Mouse (Mus musculus) left cerebral cortex, postnatal 4 days (tissue): Measurements from ENCODE around the gene Sh3bgrl3. TPM values are rescaled to one million over a fixed set of nuclear protein-coding genes. Genes with fewer than 3 reads are reported as not detected.

ENCODE experiments used
- DNase-seq: peaks from one replicate; pipeline ENCODE4 v3.0.0-alpha.2; 2022
- intact Hi-C: fragments of 180-260 bp; cut with DNase I; formaldehyde crosslinking; loops from one replicate; pipeline ENCODE4 v1.15.1; 2025
- total RNA-seq, 2 experiments: library from RNA; stranded (reverse); gene quantifications; 2 replicates each; pipeline ENCODE4 v1.2.3; 2021

Gene Sh3bgrl3
- total RNA-seq, 2 experiments from 2014 or later, result 214 to 231 TPM

GRCm38 (mm10) chr4:134082460-134082859, 46.1 kb downstream of the Sh3bgrl3 start:
- DNase-seq, result no peak
- intact Hi-C loops, result no loop called here

- peak; percentile 47 for DNase-seq
Measured at GRCm38 (mm10) chr4:134081730-134082386, 46.7 kb downstream of the Sh3bgrl3 start.

GRCm38 (mm10) chr4:134080674-134081073, 47.9 kb downstream of the Sh3bgrl3 start:
- intact Hi-C loops, result no loop called here
- no peak for DNase-seq

More at GRCm38 (mm10) chr4:134081730-134082386, 46.7 kb downstream of the Sh3bgrl3 start:
- intact Hi-C loops, result no loop called here

- intact Hi-C loops, result no loop called here
- peak; percentile 60 for DNase-seq
Measured at GRCm38 (mm10) chr4:134078694-134079093, 49.9 kb downstream of the Sh3bgrl3 start.

Other genes with a start within 250 kb of the Sh3bgrl3 start
- gene Rps6ka1, start 241.0 kb downstream of the Sh3bgrl3 start, total RNA-seq, result 10 to 100 TPM; 16.8 to 18.7 TPM
- 100 to 1,000 TPM; 274 to 291 TPM for gene Hmgn2, start 160.1 kb downstream of the Sh3bgrl3 start, total RNA-seq
- gene Dhdds, start 127.9 kb downstream of the Sh3bgrl3 start, total RNA-seq, result 10 to 100 TPM; 49.1 to 57.1 TPM
- gene Lin28a, start 109.9 kb downstream of the Sh3bgrl3 start, total RNA-seq, result not detected
- gene Zfp683, start 75.0 kb downstream of the Sh3bgrl3 start, total RNA-seq, result not detected
- 1 to 10 TPM; 5.8 to 8.5 TPM for gene Crybg2, start 68.0 kb downstream of the Sh3bgrl3 start, total RNA-seq
- gene Cd52, start 33.7 kb downstream of the Sh3bgrl3 start, total RNA-seq, result 1 to 10 TPM; 1.1 to 1.6 TPM
- 10 to 100 TPM; 16.9 to 24.0 TPM for gene Ubxn11, start 26.2 kb downstream of the Sh3bgrl3 start, total RNA-seq
- gene Cep85, start 58.3 kb upstream of the Sh3bgrl3 start, total RNA-seq, result 10 to 100 TPM; 11.2 to 17.0 TPM
- gene Gm7534, start 74.2 kb upstream of the Sh3bgrl3 start, total RNA-seq, result not detected
- under 1 TPM in 1 of 2 experiments, not detected in 1; 0.34 TPM for gene Catsper4, start 98.6 kb upstream of the Sh3bgrl3 start, total RNA-seq
- under 1 TPM; 0.22 to 0.36 TPM for gene Cnksr1, start 109.6 kb upstream of the Sh3bgrl3 start, total RNA-seq
- gene E130218I03Rik, start 114.9 kb upstream of the Sh3bgrl3 start, total RNA-seq, result not detected
- 10 to 100 TPM; 15.4 to 16.5 TPM for gene Zfp593, start 116.8 kb upstream of the Sh3bgrl3 start, total RNA-seq
- gene Gm30191, start 118.1 kb upstream of the Sh3bgrl3 start, total RNA-seq, result not detected
- gene Grrp1, start 125.3 kb upstream of the Sh3bgrl3 start, total RNA-seq, result 1 to 10 TPM; 7.5 to 8.4 TPM
- gene Pdik1l, start 159.1 kb upstream of the Sh3bgrl3 start, total RNA-seq, result 10 to 100 TPM; 36.9 to 39.7 TPM
- under 1 TPM; 0.44 to 0.46 TPM for gene Trim63, start 186.3 kb upstream of the Sh3bgrl3 start, total RNA-seq
- not detected for gene Slc30a2, start 214.4 kb upstream of the Sh3bgrl3 start, total RNA-seq